Mouse (Mus musculus) kidney, adult 2 months (tissue): ENCODE data around the gene E2f6.

Experiments
- CTCF ChIP-seq: fragments of 200-500 bp; conservative IDR thresholded peaks from 2 replicates; pipeline ENCODE4 v1.5.1; 2011; ENCODE audit warnings: low read depth, mild to moderate bottlenecking, control low read depth, low read length, moderate library complexity, mixed read lengths; ENCODE audit not compliant: insufficient read depth, insufficient read length
- POLR2A ChIP-seq: fragments of 200-500 bp; IDR thresholded peaks from one replicate; pipeline ENCODE4 v1.6.1; 2011; ENCODE audit warnings: low read depth, low read length, control low read depth

GRCm38 (mm10) chr12:16872926-16873464 lies 62.2 kb downstream of the E2f6 start:
- TF ChIP-seq CTCF: no peak
- no peak for TF ChIP-seq POLR2A
